20 mouse cellular contexts compared by ENCODE assay signal in genomic region chr4:136917165-136917524, GRCm38 (mm10). TPM values are rescaled to one million over a fixed set of nuclear protein-coding genes. Genes with fewer than 3 reads are reported as not detected.
DNase-seq lines count a peak whose midpoint lies in the region; ATAC-seq lines count a peak whose summit lies in the region.
"Had no signal": no experiment of that assay in that cellular context is flagged by ENCODE, and none has a peak within 500 bp of the region (broad histone marks: within the 10 kb centered on the region; RNA-seq: fewer than 3 reads in every experiment).

No protein-coding gene starts in this region.

- DNase-seq in hindbrain, embryonic 11.5 days (ENCODE audit: low spot score) = no peak
- no peak for DNase-seq in midbrain, embryonic 14.5 days
- DNase-seq in midbrain, embryonic 10.5 days (ENCODE audit: low spot score) = no peak
- no peak for DNase-seq in retina, embryonic 14.5 days (ENCODE audit: low spot score)
- no peak for DNase-seq in ovary, postnatal 14 days (ENCODE audit: low spot score)
- DNase-seq: adrenal gland, postnatal 14 days; gastrocnemius, adult 2 months; heart, adult 18-20 months; kidney, adult 9 months; right cerebral cortex, postnatal 14 days had no signal

- no peaks in the 10 kb centered on the region for H3K9me3 ChIP-seq in hindbrain, embryonic 12.5 days (replicated peaks)
- H3K9me3 ChIP-seq in hindbrain, embryonic 11.5 days (ENCODE audit: control insufficient read depth, low read length) = no peaks in the 10 kb centered on the region
- H3K9me3 ChIP-seq in midbrain, embryonic 14.5 days (ENCODE audit: control insufficient read depth, low read length) = no peaks in the 10 kb centered on the region
- no peaks in the 10 kb centered on the region for H3K9me3 ChIP-seq in midbrain, embryonic 10.5 days (replicated peaks)
- no peaks in the 10 kb centered on the region for H3K9me3 ChIP-seq in hindbrain, embryonic 15.5 days
- H3K9me3 ChIP-seq: embryonic facial prominence, embryonic 15.5 days; heart, embryonic 15.5 days; limb, embryonic 10.5 days had no signal

- ATAC-seq in hindbrain, embryonic 12.5 days (ENCODE audit: low FRiP score) = no peak; the same call in 1 of the 2 replicates
- no peak for ATAC-seq in hindbrain, embryonic 11.5 days (ENCODE audit: low FRiP score)
- no peak for ATAC-seq in midbrain, embryonic 14.5 days (ENCODE audit: low FRiP score, low TSS enrichment)
- peak; percentile 37; the same call in 1 of the 2 replicates for ATAC-seq in hindbrain, embryonic 15.5 days (ENCODE audit: low FRiP score, low read depth)
- ATAC-seq: activated CD4-positive, CD25-positive, alpha-beta regulatory T cell, adult 4 months; Patski had no signal

- no peak overlapping the region for H3K4me3 ChIP-seq in hindbrain, embryonic 12.5 days
- H3K4me3 ChIP-seq in hindbrain, embryonic 11.5 days (ENCODE audit: low read depth, low read length) = no peak overlapping the region
- no peak overlapping the region for H3K4me3 ChIP-seq in midbrain, embryonic 14.5 days (replicated peaks; ENCODE audit: low read depth, low read length)
- H3K4me3 ChIP-seq in midbrain, embryonic 10.5 days = no peak overlapping the region
- no peak overlapping the region for H3K4me3 ChIP-seq in hindbrain, embryonic 15.5 days
- H3K4me3 ChIP-seq: embryonic facial prominence, embryonic 15.5 days; gastrocnemius, adult 2 months; heart, embryonic 15.5 days; limb, embryonic 10.5 days; myocyte had no signal

- H3K4me1 ChIP-seq in hindbrain, embryonic 12.5 days = peaks cover 27% of the 10 kb centered on the region
- H3K4me1 ChIP-seq in hindbrain, embryonic 11.5 days (replicated peaks; ENCODE audit: control insufficient read depth, insufficient read depth, low read length) = no peaks in the 10 kb centered on the region; the same call in none of the 2 replicates
- H3K4me1 ChIP-seq in midbrain, embryonic 14.5 days (ENCODE audit: control insufficient read depth, insufficient read depth, low read length) = peaks cover 22% of the 10 kb centered on the region
- H3K4me1 ChIP-seq in midbrain, embryonic 10.5 days = peaks cover 37% of the 10 kb centered on the region
- peaks cover 28% of the 10 kb centered on the region for H3K4me1 ChIP-seq in hindbrain, embryonic 15.5 days (replicated peaks)
- H3K4me1 ChIP-seq: embryonic facial prominence, embryonic 15.5 days; heart, embryonic 15.5 days; limb, embryonic 10.5 days had no signal

- H3K36me3 ChIP-seq in hindbrain, embryonic 12.5 days = no peaks in the 10 kb centered on the region
- no peaks in the 10 kb centered on the region for H3K36me3 ChIP-seq in hindbrain, embryonic 11.5 days (ENCODE audit: control insufficient read depth, insufficient read depth, low read length)
- H3K36me3 ChIP-seq in midbrain, embryonic 14.5 days (ENCODE audit: control insufficient read depth, insufficient read depth, low read length) = no peaks in the 10 kb centered on the region
- no peaks in the 10 kb centered on the region for H3K36me3 ChIP-seq in midbrain, embryonic 10.5 days
- H3K36me3 ChIP-seq in hindbrain, embryonic 15.5 days = no peaks in the 10 kb centered on the region
- H3K36me3 ChIP-seq: embryonic facial prominence, embryonic 15.5 days; heart, embryonic 15.5 days; limb, embryonic 10.5 days had no signal

- H3K9ac ChIP-seq in hindbrain, embryonic 12.5 days = no peak overlapping the region
- H3K9ac ChIP-seq in hindbrain, embryonic 11.5 days (ENCODE audit: low read depth, low read length) = no peak overlapping the region
- H3K9ac ChIP-seq in midbrain, embryonic 14.5 days (replicated peaks; ENCODE audit: low read length) = no peak overlapping the region
- H3K9ac ChIP-seq in hindbrain, embryonic 15.5 days = no peak overlapping the region
- H3K9ac ChIP-seq: embryonic facial prominence, embryonic 15.5 days; heart, embryonic 15.5 days had no signal

- 35% methylated on average over 7 of the region's 7 CpGs for WGBS in hindbrain, embryonic 12.5 days
- WGBS in hindbrain, embryonic 11.5 days = 44% methylated on average over 7 of the region's 7 CpGs
- WGBS in midbrain, embryonic 14.5 days = 35% methylated on average over 7 of the region's 7 CpGs
- 60% methylated on average over 7 of the region's 7 CpGs for WGBS in midbrain, embryonic 10.5 days
- WGBS in hindbrain, embryonic 15.5 days = 32% methylated on average over 7 of the region's 7 CpGs

- H3K4me2 ChIP-seq in hindbrain, embryonic 12.5 days (replicated peaks) = no peak overlapping the region
- H3K4me2 ChIP-seq in hindbrain, embryonic 11.5 days (replicated peaks; ENCODE audit: low read depth, low read length) = no peak overlapping the region
- no peak overlapping the region for H3K4me2 ChIP-seq in midbrain, embryonic 14.5 days (ENCODE audit: low read length)
- H3K4me2 ChIP-seq in hindbrain, embryonic 15.5 days = no peak overlapping the region
- H3K4me2 ChIP-seq: embryonic facial prominence, embryonic 15.5 days; heart, embryonic 15.5 days; liver, embryonic 11.5 days had no signal

- peaks cover 27% of the 10 kb centered on the region for H3K27me3 ChIP-seq in hindbrain, embryonic 12.5 days
- H3K27me3 ChIP-seq in hindbrain, embryonic 11.5 days (ENCODE audit: control insufficient read depth, insufficient read depth, low read length) = no peaks in the 10 kb centered on the region
- H3K27me3 ChIP-seq in midbrain, embryonic 14.5 days (ENCODE audit: control insufficient read depth, insufficient read depth, low read length) = no peaks in the 10 kb centered on the region; the same call in 1 of the 2 replicates
- H3K27me3 ChIP-seq in midbrain, embryonic 10.5 days (ENCODE audit: low read depth, poor library complexity, severe bottlenecking) = peaks cover 61% of the 10 kb centered on the region
- H3K27me3 ChIP-seq in hindbrain, embryonic 15.5 days = no peaks in the 10 kb centered on the region; the same call in 1 of the 2 replicates

- 0 out of 2 replicates have a peak overlapping the region, but pooled peaks have one; percentile 52 for H3K27ac ChIP-seq in hindbrain, embryonic 12.5 days
- no peak overlapping the region for H3K27ac ChIP-seq in hindbrain, embryonic 11.5 days (ENCODE audit: low read depth, low read length)
- 0 out of 2 replicates have a peak overlapping the region, but pooled peaks have one; percentile 17 for H3K27ac ChIP-seq in midbrain, embryonic 14.5 days (replicated peaks; ENCODE audit: low read depth, low read length)
- no peak overlapping the region for H3K27ac ChIP-seq in midbrain, embryonic 10.5 days (replicated peaks)
- peak overlapping the region; percentile 43; the same call in 1 of the 2 replicates for H3K27ac ChIP-seq in hindbrain, embryonic 15.5 days (replicated peaks)
- H3K27ac ChIP-seq: embryonic facial prominence, embryonic 15.5 days; gastrocnemius, adult 2 months; heart, embryonic 15.5 days; limb, embryonic 10.5 days had no signal

RNA-seq across cellular contexts. Expression of gene C1qa, which starts 18.5 kb away (rescaled TPM):
- 14.6 and 17.8 TPM in 2 replicates for polyA plus RNA-seq in hindbrain, embryonic 12.5 days (2016; fragmentation: Nextera tagmentation; extraction: Ambion mirVana)
- 14.3 and 15.2 TPM in 2 replicates for polyA plus RNA-seq in hindbrain, embryonic 11.5 days (2014; fragmentation: Nextera tagmentation; extraction: Ambion mirVana)
- 12.7 and 23.0 TPM in 2 replicates for polyA plus RNA-seq in midbrain, embryonic 14.5 days (2014; fragmentation: Nextera tagmentation; extraction: Ambion mirVana)
- 4.9 and 9.1 TPM in 2 replicates for polyA plus RNA-seq in midbrain, embryonic 10.5 days (2016; fragmentation: Nextera tagmentation; extraction: Ambion mirVana)
- 30.8 and 36.4 TPM in 2 replicates for polyA plus RNA-seq in hindbrain, embryonic 15.5 days (2015; fragmentation: Nextera tagmentation; extraction: Ambion mirVana)
- polyA plus RNA-seq: myocyte, Patski had no signal

RNA-seq across cellular contexts. Expression of gene C1qc, which starts 24.3 kb away (rescaled TPM):
- polyA plus RNA-seq in hindbrain, embryonic 12.5 days (2016; fragmentation: Nextera tagmentation; extraction: Ambion mirVana) = 19.7 and 20.3 TPM in 2 replicates
- 17.7 and 19.2 TPM in 2 replicates for polyA plus RNA-seq in hindbrain, embryonic 11.5 days (2014; fragmentation: Nextera tagmentation; extraction: Ambion mirVana)
- 11.0 and 19.3 TPM in 2 replicates for polyA plus RNA-seq in midbrain, embryonic 14.5 days (2014; fragmentation: Nextera tagmentation; extraction: Ambion mirVana)
- polyA plus RNA-seq in midbrain, embryonic 10.5 days (2016; fragmentation: Nextera tagmentation; extraction: Ambion mirVana) = 7.1 and 12.9 TPM in 2 replicates
- 24.2 and 33.1 TPM in 2 replicates for polyA plus RNA-seq in hindbrain, embryonic 15.5 days (2015; fragmentation: Nextera tagmentation; extraction: Ambion mirVana)
- polyA plus RNA-seq: myocyte, Patski had no signal

RNA-seq across cellular contexts. Expression of gene C1qb, which starts 31.2 kb away (rescaled TPM):
- polyA plus RNA-seq in hindbrain, embryonic 12.5 days (2016; fragmentation: Nextera tagmentation; extraction: Ambion mirVana) = 31.6 and 34.9 TPM in 2 replicates
- 34.4 and 40.3 TPM in 2 replicates for polyA plus RNA-seq in hindbrain, embryonic 11.5 days (2014; fragmentation: Nextera tagmentation; extraction: Ambion mirVana)
- 19.1 and 40.0 TPM in 2 replicates for polyA plus RNA-seq in midbrain, embryonic 14.5 days (2014; fragmentation: Nextera tagmentation; extraction: Ambion mirVana)
- 20.6 and 32.4 TPM in 2 replicates for polyA plus RNA-seq in midbrain, embryonic 10.5 days (2016; fragmentation: Nextera tagmentation; extraction: Ambion mirVana)
- 42.6 and 56.4 TPM in 2 replicates for polyA plus RNA-seq in hindbrain, embryonic 15.5 days (2015; fragmentation: Nextera tagmentation; extraction: Ambion mirVana)
- polyA plus RNA-seq: myocyte, Patski had no signal

RNA-seq across cellular contexts. Expression of gene Epha8, which starts 39.5 kb away (rescaled TPM):
- 2.2 and 2.8 TPM in 2 replicates for polyA plus RNA-seq in hindbrain, embryonic 12.5 days (2016; fragmentation: Nextera tagmentation; extraction: Ambion mirVana)
- polyA plus RNA-seq in hindbrain, embryonic 11.5 days (2014; fragmentation: Nextera tagmentation; extraction: Ambion mirVana) = 0.99 and 1.2 TPM in 2 replicates
- 18.5 and 20.5 TPM in 2 replicates for polyA plus RNA-seq in midbrain, embryonic 14.5 days (2014; fragmentation: Nextera tagmentation; extraction: Ambion mirVana)
- 3.9 and 6.9 TPM in 2 replicates for polyA plus RNA-seq in midbrain, embryonic 10.5 days (2016; fragmentation: Nextera tagmentation; extraction: Ambion mirVana)
- 13.9 and 16.5 TPM in 2 replicates for polyA plus RNA-seq in hindbrain, embryonic 15.5 days (2015; fragmentation: Nextera tagmentation; extraction: Ambion mirVana)
- polyA plus RNA-seq: activated CD4-positive, CD25-positive, alpha-beta regulatory T cell, adult 4 months; lung, embryonic 16.5 days; myocyte; Patski had no signal

Comparison
In these comparisons a context has a peak if more than half of its experiments do, and no peak if none do; other contexts are left out.
1. H3K27ac ChIP-seq: peak in hindbrain, embryonic 12.5 days (single experiment), midbrain, embryonic 14.5 days (single experiment) and hindbrain, embryonic 15.5 days (single experiment); none in hindbrain, embryonic 11.5 days (single experiment) and midbrain, embryonic 10.5 days (single experiment).